Mouse (Mus musculus): Measurements from ENCODE around the gene Prmt8. TPM values are rescaled to one million over a fixed set of nuclear protein-coding genes. Genes with fewer than 3 reads are reported as not detected.

Gene Prmt8
- polyA plus RNA-seq, 1 experiment from 2014 or later, result 3.0 TPM

GRCm38 (mm10) chr6:127735130-127735981 is 33.9 kb downstream of the Prmt8 start:
- H3K27me3 ChIP-seq, result no peaks in the 10 kb centered on the region
- no peak for ATAC-seq (ENCODE audit: insufficient number of reproducible peaks, insufficient read depth, low FRiP score, low TSS enrichment)
- WGBS, result 60% methylated on average over 13 of the region's 13 CpGs

GRCm38 (mm10) chr6:127723126-127723525 is 46.1 kb downstream of the Prmt8 start:
- no peaks in the 10 kb centered on the region for H3K9me3 ChIP-seq
- H3K4me3 ChIP-seq, result no peak overlapping the region
- no peak overlapping the region for H3K9ac ChIP-seq
- ATAC-seq (ENCODE audit: insufficient number of reproducible peaks, insufficient read depth, low FRiP score, low TSS enrichment), result no peak
- H3K36me3 ChIP-seq, result no peaks in the 10 kb centered on the region
- no peaks in the 10 kb centered on the region for H3K4me1 ChIP-seq
- no peak overlapping the region for H3K4me2 ChIP-seq (replicated peaks)
- H3K27ac ChIP-seq, result no peak overlapping the region
- 50% methylated on average over 8 of the region's 8 CpGs for WGBS
- H3K27me3 ChIP-seq, result no peaks in the 10 kb centered on the region

More at GRCm38 (mm10) chr6:127735130-127735981, 33.9 kb downstream of the Prmt8 start:
- Histone ChIP-seq H3K9ac (no peak overlapping the region), H3K36me3 (no peaks in the 10 kb centered on the region), H3K4me2 (replicated peaks) (no peak overlapping the region), H3K4me1 (0 out of 2 replicates have a peak, but pooled peaks cover 5% of the 10 kb centered on the region), H3K9me3 (no peaks in the 10 kb centered on the region), H3K4me3 (no peak overlapping the region), H3K27ac (no peak overlapping the region)

DNA sequence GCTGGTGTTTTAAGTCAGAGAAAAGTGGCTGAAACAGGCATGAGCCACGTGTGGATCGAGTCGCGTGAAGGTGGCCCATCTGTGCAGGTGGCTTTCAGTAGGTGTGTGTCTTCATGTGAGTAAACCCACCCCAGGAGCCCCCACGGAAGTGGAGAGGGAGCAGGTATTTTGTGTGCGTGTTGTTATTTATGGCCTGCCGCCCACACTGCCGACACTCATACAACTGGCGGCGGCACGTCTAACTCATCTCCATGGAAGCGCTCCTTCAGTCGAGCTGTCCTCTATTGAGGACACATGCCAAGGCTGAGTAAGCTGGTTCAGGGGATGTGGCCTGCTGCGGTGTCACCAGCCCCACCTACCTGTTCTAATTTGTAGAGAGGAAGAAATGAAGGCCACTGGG is 49.4 kb downstream of the Prmt8 start:
- H3K9me3 ChIP-seq, result no peaks in the 10 kb centered on the region
- 91% methylated on average over 14 of the region's 14 CpGs for WGBS
- no peaks in the 10 kb centered on the region for H3K27me3 ChIP-seq
- no peaks in the 10 kb centered on the region for H3K36me3 ChIP-seq
- no peak overlapping the region for H3K9ac ChIP-seq
- no peak overlapping the region for H3K27ac ChIP-seq
- no peak for ATAC-seq (ENCODE audit: insufficient number of reproducible peaks, insufficient read depth, low FRiP score, low TSS enrichment)
- no peak overlapping the region for H3K4me3 ChIP-seq
- no peaks in the 10 kb centered on the region for H3K4me1 ChIP-seq
- H3K4me2 ChIP-seq (replicated peaks), result no peak overlapping the region

DNA sequence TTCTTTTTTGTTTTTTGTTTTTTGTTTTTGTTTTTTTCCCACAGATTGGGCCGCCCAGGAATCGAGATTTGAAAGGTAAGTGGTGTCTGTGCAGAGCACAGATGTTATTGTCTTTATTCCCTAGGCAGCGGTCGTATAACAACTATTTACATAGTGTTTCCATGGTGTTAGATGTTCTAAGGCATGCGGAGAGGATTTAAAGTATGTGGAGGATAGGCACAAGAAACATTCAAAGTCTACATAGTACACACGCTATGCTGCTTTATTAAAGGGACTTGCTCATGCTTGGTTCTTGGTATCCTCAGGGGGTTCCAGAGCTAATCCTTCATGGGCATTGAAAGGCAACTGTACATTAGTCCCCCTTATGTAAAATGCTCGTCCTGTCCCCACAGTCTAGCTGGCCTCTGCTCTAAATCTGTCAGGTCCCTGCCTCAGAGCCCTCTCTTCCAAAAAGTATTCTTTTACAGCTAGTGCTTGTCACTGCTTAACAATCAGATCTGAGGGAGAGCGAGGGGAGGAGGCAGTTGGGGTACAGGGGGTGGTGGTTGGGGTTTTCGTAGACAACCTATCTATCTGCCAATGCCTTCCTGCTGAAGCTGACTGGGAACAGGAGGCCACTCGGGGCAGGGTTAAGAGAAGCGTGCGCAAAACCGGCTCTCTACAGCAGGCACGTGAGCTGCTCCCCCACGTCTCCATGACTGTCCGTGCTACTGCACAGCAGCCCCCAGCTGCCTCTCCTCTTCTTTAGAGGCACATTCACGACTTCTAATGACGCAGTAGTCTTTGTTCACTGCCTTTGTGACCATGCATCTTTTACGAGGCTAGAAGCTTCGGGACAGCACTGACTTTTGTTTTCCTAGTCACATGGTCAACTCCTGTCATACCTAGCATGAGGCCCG is 51.8 kb downstream of the Prmt8 start:
- no peaks in the 10 kb centered on the region for H3K9me3 ChIP-seq
- H3K4me3 ChIP-seq, result no peak overlapping the region
- H3K27me3 ChIP-seq, result no peaks in the 10 kb centered on the region
- ATAC-seq (ENCODE audit: insufficient number of reproducible peaks, insufficient read depth, low FRiP score, low TSS enrichment), result no peak
- H3K36me3 ChIP-seq, result no peaks in the 10 kb centered on the region
- H3K4me2 ChIP-seq (replicated peaks), result no peak overlapping the region
- H3K27ac ChIP-seq, result no peak overlapping the region
- H3K4me1 ChIP-seq, result no peaks in the 10 kb centered on the region
- 70% methylated on average over 21 of the region's 21 CpGs for WGBS
- no peak overlapping the region for H3K9ac ChIP-seq

GRCm38 (mm10) chr6:127715428-127715827 is 53.8 kb downstream of the Prmt8 start:
- no peaks in the 10 kb centered on the region for H3K4me1 ChIP-seq
- no peak overlapping the region for H3K9ac ChIP-seq
- no peaks in the 10 kb centered on the region for H3K36me3 ChIP-seq
- ATAC-seq (ENCODE audit: insufficient number of reproducible peaks, insufficient read depth, low FRiP score, low TSS enrichment), result no peak
- no peak overlapping the region for H3K4me2 ChIP-seq (replicated peaks)
- H3K27ac ChIP-seq, result no peak overlapping the region
- 80% methylated on average over 5 of the region's 5 CpGs for WGBS
- no peaks in the 10 kb centered on the region for H3K9me3 ChIP-seq
- no peak overlapping the region for H3K4me3 ChIP-seq
- no peaks in the 10 kb centered on the region for H3K27me3 ChIP-seq

GRCm38 (mm10) chr6:127714906-127715305 is 54.4 kb downstream of the Prmt8 start:
- H3K4me3 ChIP-seq, result no peak overlapping the region
- no peaks in the 10 kb centered on the region for H3K9me3 ChIP-seq
- H3K36me3 ChIP-seq, result no peaks in the 10 kb centered on the region
- H3K27me3 ChIP-seq, result no peaks in the 10 kb centered on the region
- no peak for ATAC-seq (ENCODE audit: insufficient number of reproducible peaks, insufficient read depth, low FRiP score, low TSS enrichment)
- H3K4me1 ChIP-seq, result no peaks in the 10 kb centered on the region
- H3K27ac ChIP-seq, result no peak overlapping the region
- WGBS, result 80% methylated on average over 5 of the region's 5 CpGs
- no peak overlapping the region for H3K9ac ChIP-seq
- no peak overlapping the region for H3K4me2 ChIP-seq (replicated peaks)

DNA sequence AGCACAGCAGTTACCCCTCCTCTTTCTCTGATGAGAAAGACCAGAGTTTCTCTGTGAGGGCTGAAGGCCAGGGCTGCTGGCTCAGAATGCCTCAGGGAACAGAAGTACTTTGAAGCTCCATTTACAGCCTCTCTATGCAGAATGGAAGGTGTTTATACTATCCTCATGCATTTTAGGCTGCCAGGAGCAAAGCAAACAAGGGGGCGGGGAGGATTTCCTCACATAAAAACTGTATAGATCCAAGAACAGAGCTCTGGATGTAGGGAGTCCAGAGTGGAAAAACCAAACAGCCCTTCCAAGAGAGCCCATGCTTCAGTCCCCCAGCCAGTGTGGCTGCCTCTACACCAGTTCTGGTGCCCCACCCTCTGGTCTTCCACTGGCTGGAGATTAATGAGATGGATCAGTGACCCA is 61.0 kb downstream of the Prmt8 start:
- H3K27me3 ChIP-seq, result no peaks in the 10 kb centered on the region
- ATAC-seq (ENCODE audit: insufficient number of reproducible peaks, insufficient read depth, low FRiP score, low TSS enrichment), result peak; percentile 88
- no peaks in the 10 kb centered on the region for H3K9me3 ChIP-seq
- no peak overlapping the region for H3K9ac ChIP-seq
- WGBS, result 29% methylated on average over 1 of the region's 1 CpGs
- H3K4me3 ChIP-seq, result no peak overlapping the region
- H3K4me1 ChIP-seq, result peaks cover 8% of the 10 kb centered on the region; the same call in 1 of the 2 replicates
- H3K4me2 ChIP-seq (replicated peaks), result no peak overlapping the region
- H3K36me3 ChIP-seq, result no peaks in the 10 kb centered on the region
- peak overlapping the region; percentile 65 for H3K27ac ChIP-seq

DNA sequence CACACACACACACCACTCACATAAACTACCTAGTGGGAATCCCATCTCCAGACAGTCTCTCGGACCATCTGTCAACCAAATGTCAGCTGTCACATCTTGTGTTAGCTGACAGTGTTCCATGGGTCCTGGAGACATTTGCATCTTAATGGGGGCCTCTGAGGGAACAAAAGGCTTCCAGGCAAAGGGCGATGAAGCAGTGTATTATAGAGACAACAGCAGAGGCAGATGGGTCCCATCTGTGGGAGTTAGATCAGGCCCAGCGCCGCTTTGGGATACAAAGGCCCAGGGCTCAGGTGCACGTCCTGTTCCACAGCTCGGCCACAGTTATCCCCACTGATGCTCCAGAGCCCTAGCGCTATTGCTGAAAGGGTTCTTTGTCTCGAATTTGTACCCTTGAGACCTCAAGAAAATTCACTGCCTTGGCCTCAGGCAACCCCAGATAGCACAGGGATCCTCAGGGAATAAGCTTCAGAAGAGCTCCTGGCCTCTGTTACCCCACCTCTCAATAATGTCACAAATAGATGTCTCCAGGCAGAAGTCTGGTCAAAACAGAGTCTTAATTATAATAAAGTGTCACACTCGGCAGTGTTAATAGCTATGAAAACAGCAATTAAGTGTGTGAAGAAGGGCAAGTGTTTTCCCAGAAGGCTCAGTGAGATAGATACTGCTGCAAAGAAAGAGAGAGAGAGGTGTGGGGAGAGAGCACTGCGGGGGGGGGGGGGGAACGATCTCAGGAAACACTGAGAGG is 68.1 kb downstream of the Prmt8 start:
- Histone ChIP-seq H3K36me3 (no peaks in the 10 kb centered on the region), H3K9me3 (no peaks in the 10 kb centered on the region), H3K4me2 (replicated peaks) (no peak overlapping the region), H3K4me1 (0 out of 2 replicates have a peak, but pooled peaks cover 7% of the 10 kb centered on the region), H3K9ac (no peak overlapping the region), H3K27me3 (no peaks in the 10 kb centered on the region), H3K27ac (no peak overlapping the region), H3K4me3 (no peak overlapping the region)
- WGBS, result 16% methylated on average over 10 of the region's 11 CpGs
- 0 out of 2 replicates have a peak, but pooled peaks have one; percentile 38 for ATAC-seq (ENCODE audit: insufficient number of reproducible peaks, insufficient read depth, low FRiP score, low TSS enrichment)

DNA sequence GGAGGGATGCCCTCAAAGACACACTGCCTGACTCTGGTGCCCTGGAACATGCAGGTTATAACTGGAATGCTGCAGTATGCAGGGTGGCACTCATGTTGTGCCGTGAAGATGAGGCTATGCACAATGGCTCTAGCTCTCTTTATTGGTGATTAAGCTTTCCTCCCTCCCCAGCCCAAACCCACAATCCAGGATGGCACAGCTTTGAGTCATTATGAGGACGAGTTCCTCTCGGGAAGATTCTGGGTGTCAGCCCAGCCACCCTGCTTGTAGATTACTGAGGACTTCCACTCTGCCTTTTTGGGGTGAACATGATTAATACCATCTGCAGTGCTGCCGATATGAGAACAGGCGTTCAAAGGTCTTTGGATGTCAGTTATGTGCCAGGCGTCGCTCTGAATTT is 75.6 kb downstream of the Prmt8 start:
- peaks cover 5% of the 10 kb centered on the region for H3K4me1 ChIP-seq
- no peak overlapping the region for H3K4me3 ChIP-seq
- ATAC-seq (ENCODE audit: insufficient number of reproducible peaks, insufficient read depth, low FRiP score, low TSS enrichment), result no peak
- WGBS, result 82% methylated on average over 7 of the region's 7 CpGs
- H3K9ac ChIP-seq, result no peak overlapping the region
- no peak overlapping the region for H3K27ac ChIP-seq
- H3K36me3 ChIP-seq, result no peaks in the 10 kb centered on the region
- H3K4me2 ChIP-seq (replicated peaks), result no peak overlapping the region
- no peaks in the 10 kb centered on the region for H3K9me3 ChIP-seq
- no peaks in the 10 kb centered on the region for H3K27me3 ChIP-seq

DNA sequence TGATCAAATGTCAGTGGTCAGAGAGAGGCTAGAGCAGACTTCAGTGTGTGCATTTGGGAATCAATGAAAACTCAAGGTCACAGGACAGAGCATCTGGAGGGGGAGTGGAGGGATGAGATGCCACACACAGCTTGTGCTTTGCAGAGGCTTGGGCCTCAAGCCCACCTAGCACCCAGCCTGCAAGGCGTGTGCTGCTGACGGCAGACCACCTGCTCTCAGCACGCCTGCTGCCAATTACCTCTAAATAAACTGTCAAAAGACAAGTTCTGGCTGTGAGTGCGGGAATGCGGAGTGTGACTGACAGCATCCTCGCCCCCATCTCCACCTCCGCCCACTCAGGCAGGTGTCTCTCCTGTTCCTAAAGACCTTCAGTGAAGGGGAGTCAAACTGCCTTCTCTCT is 77.0 kb downstream of the Prmt8 start:
- Histone ChIP-seq H3K4me3 (no peak overlapping the region), H3K27me3 (no peaks in the 10 kb centered on the region), H3K9ac (no peak overlapping the region), H3K4me1 (peaks cover 5% of the 10 kb centered on the region), H3K27ac (no peak overlapping the region), H3K9me3 (no peaks in the 10 kb centered on the region), H3K4me2 (replicated peaks) (no peak overlapping the region), H3K36me3 (no peaks in the 10 kb centered on the region)
- 34% methylated on average over 7 of the region's 7 CpGs for WGBS
- ATAC-seq (ENCODE audit: insufficient number of reproducible peaks, insufficient read depth, low FRiP score, low TSS enrichment), result no peak

GRCm38 (mm10) chr6:127687181-127687860 is 82.0 kb downstream of the Prmt8 start:
- no peak for ATAC-seq (ENCODE audit: insufficient number of reproducible peaks, insufficient read depth, low FRiP score, low TSS enrichment)

More at GRCm38 (mm10) chr6:127687181-127687860, 82.0 kb downstream of the Prmt8 start:
- Histone ChIP-seq H3K9ac (no peak overlapping the region), H3K27ac (no peak overlapping the region), H3K9me3 (no peaks in the 10 kb centered on the region), H3K4me3 (no peak overlapping the region), H3K4me2 (replicated peaks) (no peak overlapping the region), H3K4me1 (peaks cover 5% of the 10 kb centered on the region), H3K36me3 (no peaks in the 10 kb centered on the region), H3K27me3 (no peaks in the 10 kb centered on the region)
- WGBS, result 84% methylated on average over 6 of the region's 6 CpGs

Data from embryonic facial prominence, embryonic 12.5 days (tissue).